Mouse (Mus musculus) embryonic stem cell, embryonic (primary cell): ENCODE data around the gene Slc5a4a.

ENCODE experiments used
- CTCF ChIA-PET, 4 experiments: fragments of 300-600 bp in 2 of 4; fragments of 350-600 bp in 2 of 4; sonication (Branson Sonifier 250); formaldehyde crosslinking; loops; one replicate each; lab custom pipeline; 2022; ENCODE audit warnings: inconsistent platforms in 2 of 4; lab: Charles Lee
- POLR2A ChIA-PET, 4 experiments: fragments of 300-600 bp in 2 of 4; fragments of 350-600 bp in 2 of 4; sonication (Branson Sonifier 250); formaldehyde crosslinking; loops; one replicate each; lab custom pipeline; 2022; ENCODE audit warnings: antibody characterized with exemption in 4 of 4, inconsistent platforms in 1 of 4; lab: Charles Lee

Slc5a4a gene

GRCm38 (mm10) chr10:76207262-76207796 lies 60.1 kb downstream of the Slc5a4a start:
- ChIA-PET POLR2A (interaction anchor here in 1 of 4 experiments (0.6 kb wide), 1 partner anchor 367 kb away, joined by 4 read pairs; no protein-coding TSS in a partner anchor), CTCF (no interaction called here)

DNA sequence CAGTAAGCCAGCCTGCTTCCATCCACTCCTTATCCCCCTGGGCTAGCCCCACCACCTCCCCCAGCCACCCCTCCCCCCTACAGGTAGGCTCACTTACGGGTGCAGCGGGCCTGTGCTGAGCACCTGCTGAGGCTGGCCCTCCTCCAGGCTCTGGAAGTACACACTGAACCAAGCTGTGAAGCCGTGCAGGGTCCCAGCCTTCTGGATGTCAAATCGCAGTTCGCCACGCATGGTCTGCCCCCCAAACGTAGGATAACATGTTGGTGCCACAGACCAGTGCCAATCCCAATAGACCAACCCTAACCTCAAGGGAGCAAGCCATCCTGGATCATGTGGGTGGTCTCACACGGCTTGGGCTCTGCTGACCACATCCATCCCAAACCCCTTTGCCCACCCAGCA lies 62.0 kb downstream of the Slc5a4a start:
- POLR2A ChIA-PET = no interaction called here
- CTCF ChIA-PET = interaction anchor here in 1 of 4 experiments (0.6 kb wide), 1 partner anchor 9 kb away, joined by 6 read pairs; no protein-coding TSS in a partner anchor

GRCm38 (mm10) chr10:76210806-76211205 lies 63.6 kb downstream of the Slc5a4a start:
- CTCF ChIA-PET = no interaction called here
- POLR2A ChIA-PET = no interaction called here

DNA sequence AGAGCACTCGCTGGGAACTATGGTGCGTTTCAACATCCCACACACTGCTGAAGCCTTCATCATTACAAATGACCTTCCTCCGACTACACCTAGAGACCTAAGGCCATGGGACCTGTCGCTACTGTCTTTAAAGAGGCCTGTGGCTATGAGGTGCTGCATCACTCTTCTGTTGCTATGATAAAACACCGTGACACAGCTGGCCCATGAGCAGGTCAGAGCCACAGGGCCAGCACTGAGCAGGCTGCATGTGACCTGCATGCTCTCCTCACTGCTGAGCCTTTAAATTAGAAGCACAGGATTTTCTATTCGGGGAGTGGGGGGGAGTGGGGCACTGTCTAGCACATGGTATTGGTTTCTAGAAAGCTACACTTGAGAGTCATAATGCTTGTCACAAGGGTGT lies 64.9 kb downstream of the Slc5a4a start:
- CTCF ChIA-PET = no interaction called here

GRCm38 (mm10) chr10:76214161-76214560 lies 66.9 kb downstream of the Slc5a4a start:
- CTCF ChIA-PET = interaction anchor here in 2 of 4 experiments (1.2 to 1.7 kb wide), 2 partner anchors 12 kb away, joined by 3 to 4 read pairs; no protein-coding TSS in a partner anchor
- POLR2A ChIA-PET = no interaction called here

More for the DNA sequence above, 64.9 kb downstream of the Slc5a4a start:
- POLR2A ChIA-PET = no interaction called here

GRCm38 (mm10) chr10:76217056-76217455 lies 69.8 kb downstream of the Slc5a4a start:
- ChIA-PET POLR2A (no interaction called here), CTCF (interaction anchor here in 1 of 4 experiments (1.7 kb wide), 1 partner anchor 99 kb away, joined by 5 read pairs; no protein-coding TSS in a partner anchor)

- POLR2A ChIA-PET = interaction anchor here in 2 of 4 experiments (0.5 to 1.0 kb wide), 2 partner anchors 19 to 27 kb away, joined by 3 to 4 read pairs; partner anchors contain the start of gene Prmt2 (in 1 of the 2)
- CTCF ChIA-PET = interaction anchor here in 2 of 4 experiments (0.7 to 1.7 kb wide), 3 partner anchors 16 to 100 kb away, joined by 4 to 5 read pairs (median 4); no protein-coding TSS in a partner anchor
These were observed 71.0 kb downstream of the Slc5a4a start for GRCm38 (mm10) chr10:76218240-76218639.

GRCm38 (mm10) chr10:76225944-76226343 lies 78.7 kb downstream of the Slc5a4a start:
- POLR2A ChIA-PET = no interaction called here
- CTCF ChIA-PET = interaction anchor here in 3 of 4 experiments (0.6 to 1.4 kb wide), 3 partner anchors 24 to 507 kb away, joined by 3 to 4 read pairs (median 3); no protein-coding TSS in a partner anchor

GRCm38 (mm10) chr10:76229627-76230026 lies 82.4 kb downstream of the Slc5a4a start:
- ChIA-PET POLR2A (interaction anchor here in 1 of 4 experiments (0.5 kb wide), 1 partner anchor 717 kb away, joined by 3 read pairs; no protein-coding TSS in a partner anchor), CTCF (no interaction called here)

DNA sequence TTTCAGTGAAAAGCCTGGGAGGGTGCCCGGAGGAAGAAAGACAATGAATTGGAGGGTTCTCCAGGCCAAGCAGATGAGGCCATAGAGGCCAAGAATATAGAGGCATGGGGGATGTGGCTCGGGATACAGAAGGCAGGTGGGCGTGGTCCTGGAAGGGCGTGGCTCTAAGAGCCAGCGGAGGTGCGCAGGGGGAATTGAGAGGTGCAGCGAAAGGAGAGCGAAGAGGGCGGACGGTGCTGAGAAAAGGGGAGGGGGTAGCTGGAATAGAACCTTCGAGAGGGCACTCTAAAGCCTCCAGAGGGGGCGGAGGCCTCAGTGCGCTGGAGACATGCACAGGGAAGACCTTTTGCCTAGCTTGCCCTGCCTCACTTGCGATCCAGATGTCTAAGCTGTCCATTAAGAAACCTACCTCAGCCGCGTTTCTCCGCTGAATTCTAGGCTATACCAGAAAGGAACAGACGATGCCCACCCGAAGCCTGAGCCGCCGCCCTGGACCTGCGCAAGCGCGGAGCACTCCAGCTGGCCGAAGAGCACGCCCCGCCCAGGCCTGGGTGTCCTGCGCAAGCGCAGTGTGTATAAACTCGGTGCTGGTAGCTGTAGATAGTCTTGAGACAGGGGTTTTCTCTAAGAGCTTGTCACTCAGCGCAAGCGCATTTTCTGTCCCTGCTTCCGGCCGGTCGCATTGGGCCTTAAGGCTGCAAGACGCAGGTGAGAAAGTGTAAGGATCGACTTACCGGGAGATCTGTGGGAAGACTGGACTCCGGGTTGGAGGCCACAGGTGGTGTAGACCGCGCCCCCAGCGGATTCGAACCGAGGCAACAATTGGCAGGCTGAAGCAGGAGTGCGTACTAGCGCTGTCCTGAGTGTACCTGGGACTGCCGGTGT lies 90.3 kb downstream of the Slc5a4a start, which contains the start of gene Prmt2:
Prmt2 (minus strand) TSS at position 525 of the 885 bp plus-strand sequence.
- POLR2A ChIA-PET = interaction anchor here (0.5 to 1.6 kb wide), 15 partner anchors 9 to 302 kb away, joined by 3 to 7 read pairs (median 3); partner anchors contain the start of genes Lss (in 1 of the 4) and S100b (in 1 of the 4)
- CTCF ChIA-PET = interaction anchor here in 3 of 4 experiments (0.6 to 2.2 kb wide), 11 partner anchors 13 to 602 kb away, joined by 3 to 14 read pairs (median 3); no protein-coding TSS in a partner anchor
